Mouse (Mus musculus): ENCODE data around the gene Setd1b.

- TF ChIP-seq FLI1 (IDR thresholded peaks at IDR 0.05; ENCODE audit: low read length), result no peak
- no peak for TF ChIP-seq GATA1 (IDR thresholded peaks at IDR 0.05; ENCODE audit: borderline replicate concordance, low read length)
These were observed 52.9 kb downstream of the Setd1b start for GRCm38 (mm10) chr5:123194856-123195255.

Data from megakaryocyte, embryonic 14.5 days (primary cell).